Mouse (Mus musculus): ENCODE measurements around the gene Mid1. TPM values are rescaled to one million over a fixed set of nuclear protein-coding genes. Genes with fewer than 3 reads are reported as not detected.

Mid1 gene
- total and polyA plus RNA-seq, 3 experiments = 0.05 to 0.83 (median 0.12) TPM

DNA sequence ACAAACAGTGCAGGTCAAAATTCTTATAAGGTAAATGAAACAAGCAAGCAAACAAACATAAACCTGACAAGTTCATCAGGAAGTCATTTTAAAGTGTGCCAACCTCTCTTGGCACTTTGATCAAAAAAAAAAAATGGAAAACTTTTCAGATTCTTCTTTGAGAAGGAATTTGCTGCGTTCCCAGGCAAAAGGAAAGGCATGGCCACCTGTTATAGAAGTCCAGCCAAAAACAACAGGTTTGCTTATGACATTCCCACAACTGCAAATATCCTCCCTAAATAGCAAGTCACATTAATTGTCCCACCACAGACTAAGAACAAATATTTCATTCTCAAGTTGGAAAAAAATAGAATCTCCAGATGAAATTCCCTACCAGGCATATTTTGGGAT lies 197.2 kb downstream of the Mid1 start:
- Histone ChIP-seq H3K4me3 (ENCODE audit: low read depth, low read length) (no peak overlapping the region), H3K36me3 (replicated peaks) (no peaks in the 10 kb centered on the region), H3K4me1 (ENCODE audit: insufficient read depth, low read depth, low read length) (no peaks in the 10 kb centered on the region), H3K27me3 (ENCODE audit: insufficient read depth, low read length) (peaks cover 18% of the 10 kb centered on the region), H3K9me3 (replicated peaks) (no peaks in the 10 kb centered on the region)
- TF ChIP-seq GATA2 (IDR thresholded peaks at IDR 0.05; ENCODE audit: borderline replicate concordance, low read depth, low read length) (no peak), POLR2AphosphoS5 (IDR thresholded peaks at IDR 0.05; ENCODE audit: insufficient replicate concordance, low read depth, low read length) (no peak), CTCF (IDR thresholded peaks at IDR 0.05; ENCODE audit: low read depth, low read length) (no peak), TAL1 (conservative IDR thresholded peaks at IDR 0.05; ENCODE audit: low read depth, low read length) (no peak), GATA1 (IDR thresholded peaks at IDR 0.05; ENCODE audit: borderline replicate concordance, low read length) (no peak)
- ATAC-seq (ENCODE audit: extremely low read depth, insufficient number of reproducible peaks, low FRiP score, poor library complexity, severe bottlenecking) = no peak
- no peak for DNase-seq (ENCODE audit: low spot score)

GRCm38 (mm10) chrX:169883536-169884272 lies 198.7 kb downstream of the Mid1 start:
- Histone ChIP-seq H3K27me3 (ENCODE audit: insufficient read depth, low read length) (peaks cover 18% of the 10 kb centered on the region), H3K9me3 (replicated peaks) (no peaks in the 10 kb centered on the region), H3K4me1 (ENCODE audit: insufficient read depth, low read depth, low read length) (no peaks in the 10 kb centered on the region), H3K4me3 (ENCODE audit: low read depth, low read length) (no peak overlapping the region), H3K36me3 (replicated peaks) (no peaks in the 10 kb centered on the region)
- ATAC-seq (ENCODE audit: extremely low read depth, insufficient number of reproducible peaks, low FRiP score, poor library complexity, severe bottlenecking) (no peak), DNase-seq (ENCODE audit: low spot score) (no peak)
- TF ChIP-seq POLR2AphosphoS5 (IDR thresholded peaks at IDR 0.05; ENCODE audit: insufficient replicate concordance, low read depth, low read length) = no peak
- TF ChIP-seq TAL1 (conservative IDR thresholded peaks at IDR 0.05; ENCODE audit: low read depth, low read length) = no peak
- TF ChIP-seq GATA1 (IDR thresholded peaks at IDR 0.05; ENCODE audit: borderline replicate concordance, low read length) = no peak
- no peak for TF ChIP-seq GATA2 (IDR thresholded peaks at IDR 0.05; ENCODE audit: borderline replicate concordance, low read depth, low read length)
- TF ChIP-seq CTCF (IDR thresholded peaks at IDR 0.05; ENCODE audit: low read depth, low read length) = no peak

- ATAC-seq (ENCODE audit: extremely low read depth, insufficient number of reproducible peaks, low FRiP score, poor library complexity, severe bottlenecking) (no peak), DNase-seq (ENCODE audit: low spot score) (no peak)
- H3K36me3 ChIP-seq (replicated peaks) = no peaks in the 10 kb centered on the region
- no peaks in the 10 kb centered on the region for H3K4me1 ChIP-seq (ENCODE audit: insufficient read depth, low read depth, low read length)
- H3K9me3 ChIP-seq (replicated peaks) = no peaks in the 10 kb centered on the region
- H3K27me3 ChIP-seq (ENCODE audit: insufficient read depth, low read length) = no peaks in the 10 kb centered on the region
- H3K4me3 ChIP-seq (ENCODE audit: low read depth, low read length) = no peak overlapping the region
- TF ChIP-seq TAL1 (conservative IDR thresholded peaks at IDR 0.05; ENCODE audit: low read depth, low read length) = no peak
- TF ChIP-seq CTCF (IDR thresholded peaks at IDR 0.05; ENCODE audit: low read depth, low read length) = no peak
- TF ChIP-seq GATA2 (IDR thresholded peaks at IDR 0.05; ENCODE audit: borderline replicate concordance, low read depth, low read length) = no peak
- TF ChIP-seq POLR2AphosphoS5 (IDR thresholded peaks at IDR 0.05; ENCODE audit: insufficient replicate concordance, low read depth, low read length) = no peak
- TF ChIP-seq GATA1 (IDR thresholded peaks at IDR 0.05; ENCODE audit: borderline replicate concordance, low read length) = no peak
These were observed 205.5 kb downstream of the Mid1 start for GRCm38 (mm10) chrX:169890541-169890940.

DNA sequence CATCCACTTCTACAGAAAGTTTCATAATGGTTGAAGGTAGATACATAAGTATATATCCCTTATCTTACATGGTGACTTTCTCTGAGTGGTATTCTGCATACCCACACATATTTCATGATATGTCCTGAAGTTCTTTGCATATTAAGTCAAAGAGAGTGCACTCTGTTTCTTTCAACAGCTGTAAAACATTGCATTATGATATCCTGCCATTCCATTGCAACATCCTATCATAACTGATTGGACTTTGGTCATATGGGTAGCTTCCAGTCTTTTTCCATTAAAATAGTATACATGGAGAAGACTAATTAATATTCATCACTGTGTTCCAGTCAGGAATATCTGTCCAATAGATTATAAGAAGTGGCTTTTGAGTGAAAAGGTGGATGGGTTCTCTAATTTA lies 207.1 kb downstream of the Mid1 start:
- no peak for DNase-seq (ENCODE audit: low spot score)
- H3K4me3 ChIP-seq (ENCODE audit: low read depth, low read length) = no peak overlapping the region
- TF ChIP-seq TAL1 (conservative IDR thresholded peaks at IDR 0.05; ENCODE audit: low read depth, low read length) (no peak), GATA1 (IDR thresholded peaks at IDR 0.05; ENCODE audit: borderline replicate concordance, low read length) (no peak), GATA2 (IDR thresholded peaks at IDR 0.05; ENCODE audit: borderline replicate concordance, low read depth, low read length) (no peak), CTCF (IDR thresholded peaks at IDR 0.05; ENCODE audit: low read depth, low read length) (no peak), POLR2AphosphoS5 (IDR thresholded peaks at IDR 0.05; ENCODE audit: insufficient replicate concordance, low read depth, low read length) (no peak)
- no peaks in the 10 kb centered on the region for H3K4me1 ChIP-seq (ENCODE audit: insufficient read depth, low read depth, low read length)
- H3K9me3 ChIP-seq (replicated peaks) = no peaks in the 10 kb centered on the region
- H3K36me3 ChIP-seq (replicated peaks) = no peaks in the 10 kb centered on the region
- no peaks in the 10 kb centered on the region for H3K27me3 ChIP-seq (ENCODE audit: insufficient read depth, low read length)
- no peak for ATAC-seq (ENCODE audit: extremely low read depth, insufficient number of reproducible peaks, low FRiP score, poor library complexity, severe bottlenecking)

- Histone ChIP-seq H3K9me3 (replicated peaks) (no peaks in the 10 kb centered on the region), H3K27me3 (ENCODE audit: insufficient read depth, low read length) (no peaks in the 10 kb centered on the region), H3K4me3 (ENCODE audit: low read depth, low read length) (no peak overlapping the region), H3K36me3 (replicated peaks) (no peaks in the 10 kb centered on the region), H3K4me1 (ENCODE audit: insufficient read depth, low read depth, low read length) (no peaks in the 10 kb centered on the region)
- no peak for DNase-seq (ENCODE audit: low spot score)
- no peak for ATAC-seq (ENCODE audit: extremely low read depth, insufficient number of reproducible peaks, low FRiP score, poor library complexity, severe bottlenecking)
- TF ChIP-seq GATA1 (IDR thresholded peaks at IDR 0.05; ENCODE audit: borderline replicate concordance, low read length) (no peak), CTCF (IDR thresholded peaks at IDR 0.05; ENCODE audit: low read depth, low read length) (no peak), TAL1 (conservative IDR thresholded peaks at IDR 0.05; ENCODE audit: low read depth, low read length) (no peak), POLR2AphosphoS5 (IDR thresholded peaks at IDR 0.05; ENCODE audit: insufficient replicate concordance, low read depth, low read length) (no peak), GATA2 (IDR thresholded peaks at IDR 0.05; ENCODE audit: borderline replicate concordance, low read depth, low read length) (no peak)
These were observed 207.6 kb downstream of the Mid1 start for GRCm38 (mm10) chrX:169892631-169893030.

- H3K4me1 ChIP-seq (ENCODE audit: insufficient read depth, low read depth, low read length) = no peaks in the 10 kb centered on the region
- H3K27me3 ChIP-seq (ENCODE audit: insufficient read depth, low read length) = no peaks in the 10 kb centered on the region; the same call in 1 of the 2 replicates
- H3K9me3 ChIP-seq (replicated peaks) = no peaks in the 10 kb centered on the region
- no peak overlapping the region for H3K4me3 ChIP-seq (ENCODE audit: low read depth, low read length)
- ATAC-seq (ENCODE audit: extremely low read depth, insufficient number of reproducible peaks, low FRiP score, poor library complexity, severe bottlenecking) (no peak), DNase-seq (ENCODE audit: low spot score) (no peak)
- no peaks in the 10 kb centered on the region for H3K36me3 ChIP-seq (replicated peaks)
- TF ChIP-seq TAL1 (conservative IDR thresholded peaks at IDR 0.05; ENCODE audit: low read depth, low read length) = no peak
- TF ChIP-seq GATA2 (IDR thresholded peaks at IDR 0.05; ENCODE audit: borderline replicate concordance, low read depth, low read length) = no peak
These were observed 214.4 kb downstream of the Mid1 start for GRCm38 (mm10) chrX:169899227-169899950.
